Mouse (Mus musculus): ENCODE measurements around the gene Gm12185. TPM values are rescaled to one million over a fixed set of nuclear protein-coding genes. Genes with fewer than 3 reads are reported as not detected.
"Not testable (repeated sequence)": the region's sequence is repeated elsewhere in the genome, so short reads cannot be mapped to it uniquely, and the experiment has no call there.

Gene Gm12185
- not detected in 2 replicates for polyA plus RNA-seq (2015; fragmentation: Nextera tagmentation; extraction: Ambion mirVana)

DNA sequence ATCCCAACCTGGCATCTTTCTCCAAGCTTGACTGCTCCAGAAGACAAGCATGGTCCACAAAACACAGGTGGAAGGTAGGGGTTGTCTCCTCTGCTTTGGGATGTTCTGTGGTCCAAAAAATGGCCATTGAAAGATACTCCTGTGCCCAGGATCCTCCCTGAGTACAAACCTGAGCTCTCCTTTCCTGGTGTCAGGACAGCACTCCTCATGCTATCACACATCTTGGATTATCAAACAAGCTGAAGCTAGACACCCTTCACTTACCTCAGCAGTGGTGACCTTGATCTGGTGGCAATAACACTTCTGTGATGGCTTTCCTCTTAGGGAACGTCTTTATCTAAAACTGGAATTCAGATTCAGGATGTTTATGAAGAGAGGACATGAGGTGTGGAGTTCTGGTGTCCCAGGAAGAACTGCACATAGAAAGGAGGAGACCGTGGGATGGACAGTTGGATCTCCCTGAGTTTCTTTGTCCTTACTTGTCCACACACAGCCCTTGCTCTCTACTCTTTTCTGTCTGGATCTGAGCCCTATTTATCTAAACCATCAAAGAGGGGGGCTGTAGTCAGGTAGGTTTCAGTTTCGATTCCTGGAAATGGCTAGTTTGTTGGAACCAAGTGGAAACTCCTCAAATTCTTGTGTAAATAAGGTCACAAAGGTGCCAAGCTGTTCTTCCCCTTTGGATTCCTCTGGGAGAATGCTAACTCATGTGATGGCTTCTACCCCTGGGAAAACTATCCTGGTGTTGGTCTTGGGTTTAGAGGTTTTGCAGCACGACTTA lies at the start of gene Gm12185:
Gene Gm12185 (minus strand): TSS at position 487 of the 781 bp plus-strand sequence.
- H3K9ac ChIP-seq; H3K36me3 ChIP-seq (replicated peaks); H3K27me3 ChIP-seq (replicated peaks); ATAC-seq (replicated peaks); H3K4me1 ChIP-seq; H3K4me2 ChIP-seq; H3K9me3 ChIP-seq; H3K27ac ChIP-seq; H3K4me3 ChIP-seq: not testable (repeated sequence)
- WGBS: 69% methylated on average over 4 of the region's 4 CpGs

DNA sequence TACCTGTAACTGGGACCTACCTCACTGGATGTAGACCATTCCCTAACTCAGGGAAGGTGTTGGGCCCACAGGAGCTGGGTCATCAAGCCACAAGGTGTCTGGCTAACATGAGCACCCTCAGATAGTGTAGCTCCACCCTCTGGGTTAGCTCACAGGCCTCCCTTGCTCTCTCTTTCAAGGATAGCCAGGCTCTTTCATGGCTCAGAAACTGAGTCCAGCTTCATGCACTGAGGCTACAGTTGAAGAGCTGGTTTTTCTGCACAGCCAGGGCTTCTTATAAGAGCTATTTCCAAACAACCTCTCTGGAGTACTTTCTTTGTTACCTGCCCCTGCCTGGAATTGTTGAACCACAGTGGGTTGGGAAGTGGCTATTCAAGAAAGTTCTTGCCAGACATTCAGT lies 20.0 kb upstream of the Gm12185 start:
- H3K4me1 ChIP-seq; H3K4me2 ChIP-seq; H3K27ac ChIP-seq; H3K36me3 ChIP-seq (replicated peaks); H3K4me3 ChIP-seq; H3K27me3 ChIP-seq (replicated peaks); H3K9ac ChIP-seq; H3K9me3 ChIP-seq; ATAC-seq (replicated peaks): not testable (repeated sequence)

DNA sequence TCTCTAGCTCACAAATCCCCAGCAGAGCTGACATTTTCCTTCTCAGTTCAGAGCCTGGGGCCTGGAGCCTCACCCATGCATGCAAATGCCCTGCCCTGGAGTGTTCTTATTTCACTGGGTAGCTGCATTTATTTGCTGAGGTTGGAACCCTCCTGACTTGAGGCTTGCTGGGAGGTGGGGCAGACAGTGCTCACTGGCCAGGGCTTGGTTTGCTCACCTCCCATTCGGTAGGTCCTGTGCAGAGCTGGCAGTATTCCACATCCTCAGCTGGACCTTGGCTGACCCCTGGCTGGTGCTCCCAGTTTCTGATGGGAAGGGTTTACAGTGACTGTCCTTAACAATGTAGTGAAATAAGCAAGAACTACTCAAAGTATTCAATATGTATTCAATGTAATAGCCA lies 14.8 kb upstream of the Gm12185 start:
- not testable (repeated sequence) for H3K9ac ChIP-seq; ATAC-seq (replicated peaks); H3K4me3 ChIP-seq; H3K36me3 ChIP-seq (replicated peaks); H3K27ac ChIP-seq; H3K4me1 ChIP-seq; H3K9me3 ChIP-seq; H3K4me2 ChIP-seq; H3K27me3 ChIP-seq (replicated peaks)
- 63% methylated on average over 1 of the region's 1 CpGs for WGBS

DNA sequence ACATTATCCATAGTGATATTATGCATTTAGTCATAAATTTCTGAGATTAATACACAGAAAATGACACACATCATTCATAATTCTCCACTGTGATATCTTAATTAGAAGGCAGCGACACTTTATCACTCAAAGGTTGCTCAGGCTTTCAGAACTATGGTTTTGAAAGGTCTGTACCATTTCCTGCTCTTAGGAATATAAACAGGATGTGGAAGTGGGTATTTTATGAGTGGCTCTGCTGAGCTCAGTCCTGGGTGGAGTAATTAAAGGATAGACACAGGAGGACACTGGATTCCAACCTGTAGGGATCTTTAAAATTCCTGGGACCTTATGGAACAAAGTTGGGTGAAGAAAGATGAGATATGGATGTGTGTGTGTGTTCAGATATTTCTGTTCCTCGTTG lies 14.3 kb upstream of the Gm12185 start:
- not testable (repeated sequence) for H3K4me1 ChIP-seq; H3K36me3 ChIP-seq (replicated peaks); H3K27me3 ChIP-seq (replicated peaks); H3K4me3 ChIP-seq; H3K9me3 ChIP-seq; ATAC-seq (replicated peaks); H3K4me2 ChIP-seq; H3K9ac ChIP-seq; H3K27ac ChIP-seq
- 70% methylated on average over 2 of the region's 2 CpGs for WGBS

DNA sequence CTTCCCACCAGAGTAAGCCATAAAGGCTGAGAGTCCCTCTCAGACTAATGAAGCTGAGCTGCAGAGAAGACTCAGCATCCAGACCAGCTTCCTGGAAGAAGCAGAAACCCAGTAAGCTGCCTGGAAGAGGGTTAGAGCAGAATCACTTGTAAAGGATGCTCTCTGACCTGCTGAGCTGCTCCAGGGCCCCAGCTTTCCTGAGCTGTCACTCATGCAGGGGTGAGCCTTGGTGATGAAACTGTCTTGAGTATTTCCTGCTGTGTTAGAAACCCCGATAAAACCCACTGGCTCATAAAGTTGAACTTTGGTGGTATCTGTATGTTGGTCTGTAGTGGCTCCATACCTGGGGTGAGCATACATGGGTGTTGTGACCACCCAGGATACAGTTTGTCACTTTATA lies 8.4 kb upstream of the Gm12185 start:
- not testable (repeated sequence) for H3K27me3 ChIP-seq (replicated peaks); H3K4me3 ChIP-seq; H3K9me3 ChIP-seq; H3K9ac ChIP-seq; ATAC-seq (replicated peaks); H3K36me3 ChIP-seq (replicated peaks); H3K27ac ChIP-seq; H3K4me2 ChIP-seq; H3K4me1 ChIP-seq
- WGBS: 79% methylated on average over 1 of the region's 1 CpGs

DNA sequence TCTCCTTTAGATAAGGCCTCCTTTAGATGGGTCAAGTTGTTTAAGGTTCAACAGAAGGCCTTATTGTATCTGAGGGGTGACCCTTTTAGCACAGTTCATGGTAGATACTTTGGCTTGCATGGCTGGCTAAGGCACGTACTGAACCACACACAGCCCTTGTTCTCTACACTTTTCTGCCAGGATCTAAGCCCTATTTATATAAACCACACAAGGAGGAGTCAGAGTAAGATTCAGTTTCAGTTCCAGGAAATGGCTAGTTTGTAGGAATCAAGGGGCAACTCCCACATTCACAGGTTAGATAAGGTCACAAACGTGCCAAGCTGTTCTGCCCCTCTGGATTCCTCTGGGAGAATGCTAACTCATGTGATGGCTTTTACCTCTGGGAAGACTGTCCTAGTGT lies 2.0 kb upstream of the Gm12185 start, which contains the start of gene Tgtp1:
Gene Tgtp1 (minus strand): TSS at position 155 of the 400 bp plus-strand sequence.
- 78% methylated on average over 2 of the region's 2 CpGs for WGBS
- not testable (repeated sequence) for H3K9me3 ChIP-seq; H3K27me3 ChIP-seq (replicated peaks); H3K27ac ChIP-seq; H3K4me3 ChIP-seq; H3K36me3 ChIP-seq (replicated peaks); ATAC-seq (replicated peaks); H3K9ac ChIP-seq; H3K4me1 ChIP-seq; H3K4me2 ChIP-seq

DNA sequence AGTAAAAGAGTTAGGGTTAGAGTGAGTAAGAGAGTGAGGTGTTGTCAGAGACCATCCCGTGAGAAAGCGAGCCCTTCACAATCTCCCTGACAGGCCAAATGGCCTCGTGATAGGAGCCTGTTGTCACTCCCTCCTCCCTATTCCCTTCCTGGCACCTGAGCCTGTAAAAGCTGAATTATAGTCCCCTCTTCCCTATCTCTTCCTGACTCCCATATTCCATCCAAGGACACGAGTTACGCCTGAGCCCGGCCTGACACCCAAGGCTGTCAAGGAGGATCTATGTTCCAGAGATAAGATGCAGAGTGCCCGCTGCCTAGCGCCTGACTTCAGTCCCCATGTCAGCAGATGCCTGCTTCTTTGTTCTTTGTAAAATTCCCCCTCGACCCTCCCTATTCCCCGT lies 1.3 kb upstream of the Gm12185 start:
- H3K27me3 ChIP-seq (replicated peaks); H3K4me2 ChIP-seq; H3K9me3 ChIP-seq; H3K9ac ChIP-seq; H3K36me3 ChIP-seq (replicated peaks); H3K27ac ChIP-seq; H3K4me1 ChIP-seq; ATAC-seq (replicated peaks); H3K4me3 ChIP-seq: not testable (repeated sequence)
- WGBS: 69% methylated on average over 10 of the region's 10 CpGs

DNA sequence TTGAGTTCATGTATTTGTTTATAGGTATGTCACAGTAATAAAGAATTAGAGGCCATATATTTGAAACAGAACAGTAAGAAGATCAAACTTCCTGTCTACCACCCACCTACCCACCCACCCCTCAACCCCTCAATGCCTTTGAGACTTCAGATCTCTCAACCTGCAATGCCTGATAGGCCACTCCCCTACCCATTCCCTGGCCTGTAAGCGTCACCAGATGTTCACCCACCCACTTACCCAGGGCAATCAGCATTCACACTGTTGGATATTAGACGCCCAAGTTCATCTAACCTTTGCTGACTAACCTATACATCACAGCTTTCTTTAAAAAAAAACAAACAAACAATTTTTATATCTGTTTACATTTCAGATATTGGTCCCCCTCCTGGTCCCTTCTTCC lies 2.0 kb downstream of the Gm12185 start:
- 73% methylated on average over 2 of the region's 2 CpGs for WGBS

DNA sequence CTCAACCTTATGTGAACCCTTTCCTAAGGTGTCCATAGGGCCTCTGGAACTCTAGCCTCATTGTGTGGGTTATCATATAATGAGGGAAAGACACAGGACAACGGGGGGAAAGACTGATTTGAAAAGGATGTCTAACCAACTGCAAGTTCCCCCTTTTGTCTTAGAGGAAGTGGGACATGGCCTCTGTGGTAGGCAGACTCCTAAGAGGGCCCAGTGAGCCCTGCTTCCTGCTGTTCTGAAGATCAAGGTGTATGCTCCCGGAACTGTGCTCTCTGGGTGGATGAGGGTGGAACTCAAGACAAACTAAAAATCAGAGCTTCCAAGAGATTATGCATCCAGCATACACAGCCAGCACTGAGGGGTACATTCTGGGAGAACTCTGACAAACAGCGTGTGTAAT lies 3.8 kb downstream of the Gm12185 start:
- not testable (repeated sequence) for ATAC-seq (replicated peaks); H3K27me3 ChIP-seq (replicated peaks); H3K27ac ChIP-seq; H3K4me1 ChIP-seq; H3K36me3 ChIP-seq (replicated peaks); H3K9me3 ChIP-seq; H3K4me3 ChIP-seq; H3K4me2 ChIP-seq; H3K9ac ChIP-seq
- WGBS: 77% methylated on average over 2 of the region's 3 CpGs

More for the DNA sequence above, 2.0 kb downstream of the Gm12185 start:
- not testable (repeated sequence) for H3K36me3 ChIP-seq (replicated peaks); H3K4me3 ChIP-seq; ATAC-seq (replicated peaks); H3K9ac ChIP-seq; H3K4me2 ChIP-seq; H3K27me3 ChIP-seq (replicated peaks); H3K9me3 ChIP-seq; H3K27ac ChIP-seq; H3K4me1 ChIP-seq

DNA sequence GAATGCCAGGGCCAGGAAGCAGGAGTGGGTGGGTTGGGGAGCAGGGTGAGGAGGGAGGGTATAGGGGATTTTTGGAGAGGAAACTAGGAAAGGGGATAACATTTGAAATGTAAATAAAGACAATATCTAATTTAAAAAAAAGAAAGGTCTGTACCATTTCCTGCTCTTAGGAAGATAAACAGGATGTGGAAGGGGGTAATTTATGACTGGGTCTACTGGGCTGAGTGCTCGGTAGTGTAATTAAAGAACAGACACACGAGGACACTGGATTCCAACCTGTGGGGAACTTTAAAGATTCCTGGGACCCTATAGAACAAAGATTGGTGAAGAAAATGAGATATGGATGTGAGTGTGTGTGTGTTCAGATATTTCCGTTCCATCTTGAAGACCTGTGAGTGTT lies 9.2 kb downstream of the Gm12185 start:
- H3K4me3 ChIP-seq; H3K9me3 ChIP-seq; H3K36me3 ChIP-seq (replicated peaks); H3K27me3 ChIP-seq (replicated peaks); H3K4me2 ChIP-seq; H3K27ac ChIP-seq; H3K4me1 ChIP-seq; ATAC-seq (replicated peaks); H3K9ac ChIP-seq: not testable (repeated sequence)
- WGBS: no CpG with 5 or more reads among the region's 3 CpGs

DNA sequence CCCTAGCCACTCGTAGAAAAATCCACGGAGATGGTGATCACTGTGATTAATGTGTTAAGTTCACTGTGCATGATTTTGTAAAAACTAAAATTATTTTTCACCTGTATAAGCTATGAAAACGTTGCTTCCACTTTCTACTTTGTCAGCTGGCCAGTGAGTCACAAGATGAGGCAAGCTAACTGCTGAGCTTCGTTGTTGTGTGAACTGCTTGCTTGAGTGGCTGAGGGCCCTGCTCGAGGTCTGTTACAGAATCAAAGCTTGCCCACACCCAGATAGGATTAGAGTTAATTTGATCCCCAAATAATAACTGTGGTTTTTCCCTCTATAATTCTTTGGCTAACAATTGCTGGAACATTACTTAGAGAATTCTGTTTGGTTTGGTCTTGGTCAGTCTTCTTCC lies 12.0 kb downstream of the Gm12185 start:
- not testable (repeated sequence) for H3K27ac ChIP-seq; H3K9ac ChIP-seq; H3K36me3 ChIP-seq (replicated peaks); H3K4me2 ChIP-seq; H3K4me1 ChIP-seq; ATAC-seq (replicated peaks); H3K4me3 ChIP-seq; H3K9me3 ChIP-seq; H3K27me3 ChIP-seq (replicated peaks)
- WGBS: no CpG with 5 or more reads among the region's 5 CpGs

DNA sequence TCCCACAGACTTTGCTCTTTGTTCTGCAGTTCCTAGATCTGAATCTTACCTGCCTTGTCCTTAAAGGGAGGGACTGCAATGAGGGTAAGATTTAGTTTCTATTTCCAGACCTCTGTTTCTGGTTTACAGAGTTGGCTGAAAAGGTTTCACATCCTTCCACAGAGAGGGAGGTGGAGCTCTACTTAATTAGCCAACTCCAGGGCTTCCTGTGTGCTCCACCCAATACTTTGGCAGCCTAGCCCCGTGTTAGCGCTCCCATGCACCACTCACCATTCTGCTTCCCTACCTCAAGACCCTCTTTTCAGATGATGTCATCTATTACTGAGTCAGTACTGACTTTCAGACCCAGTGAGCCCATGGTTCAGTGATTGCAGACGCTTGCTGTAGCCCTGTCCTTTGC lies 12.8 kb downstream of the Gm12185 start, which contains the start of gene 9930111J21Rik1:
Gene 9930111J21Rik1 (minus strand): TSS at position 148 of the 400 bp plus-strand sequence.
- no CpG with 5 or more reads among the region's 3 CpGs for WGBS
- not testable (repeated sequence) for H3K27ac ChIP-seq; ATAC-seq (replicated peaks); H3K36me3 ChIP-seq (replicated peaks); H3K27me3 ChIP-seq (replicated peaks); H3K4me3 ChIP-seq; H3K9me3 ChIP-seq; H3K4me1 ChIP-seq; H3K4me2 ChIP-seq; H3K9ac ChIP-seq

DNA sequence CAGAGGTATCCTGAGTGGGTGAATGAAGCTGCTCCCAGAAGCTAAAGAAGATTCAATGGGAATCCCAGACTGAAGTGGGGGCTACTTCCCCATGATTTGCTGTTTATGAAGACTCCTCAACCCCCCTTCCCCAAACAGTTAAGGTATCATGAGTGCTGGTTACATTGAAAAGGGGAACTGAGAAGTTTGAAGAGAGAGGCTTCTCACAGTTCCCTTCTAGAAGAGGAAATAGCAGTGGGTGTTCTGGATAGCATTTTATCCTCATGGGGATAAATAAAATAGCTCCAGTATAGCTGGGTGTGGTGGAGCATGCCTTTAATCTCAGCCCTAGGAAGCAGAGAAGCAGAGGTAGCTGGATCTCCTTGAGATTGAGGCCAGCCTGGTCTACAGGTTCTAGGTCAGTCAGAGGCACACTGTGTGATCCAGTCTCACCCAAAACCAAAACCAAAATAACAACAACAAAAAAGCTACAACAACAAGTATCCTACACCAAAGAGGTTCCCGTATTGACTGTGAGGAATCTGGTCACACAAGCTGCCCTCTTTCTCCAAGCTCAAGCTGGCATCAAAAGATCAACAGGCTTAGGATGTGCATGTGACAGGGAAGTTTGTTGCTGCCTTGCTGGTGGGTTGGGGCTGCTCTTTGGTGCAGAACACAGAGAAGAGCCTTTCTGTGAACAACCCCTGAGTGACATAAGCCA lies 13.6 kb downstream of the Gm12185 start, which contains the start of gene Olfr56:
Gene Olfr56 (plus strand): TSS at position 650 of the 700 bp plus-strand sequence.
- H3K9me3 ChIP-seq; H3K27me3 ChIP-seq (replicated peaks); H3K36me3 ChIP-seq (replicated peaks); H3K4me1 ChIP-seq; H3K4me2 ChIP-seq; ATAC-seq (replicated peaks); H3K4me3 ChIP-seq; H3K27ac ChIP-seq; H3K9ac ChIP-seq: not testable (repeated sequence)
- no CpG with 5 or more reads among the region's 1 CpGs for WGBS

All from midbrain, embryonic 15.5 days (tissue).